Mouse (Mus musculus): ENCODE data around the gene Vps26c.

Gene Vps26c

DNA sequence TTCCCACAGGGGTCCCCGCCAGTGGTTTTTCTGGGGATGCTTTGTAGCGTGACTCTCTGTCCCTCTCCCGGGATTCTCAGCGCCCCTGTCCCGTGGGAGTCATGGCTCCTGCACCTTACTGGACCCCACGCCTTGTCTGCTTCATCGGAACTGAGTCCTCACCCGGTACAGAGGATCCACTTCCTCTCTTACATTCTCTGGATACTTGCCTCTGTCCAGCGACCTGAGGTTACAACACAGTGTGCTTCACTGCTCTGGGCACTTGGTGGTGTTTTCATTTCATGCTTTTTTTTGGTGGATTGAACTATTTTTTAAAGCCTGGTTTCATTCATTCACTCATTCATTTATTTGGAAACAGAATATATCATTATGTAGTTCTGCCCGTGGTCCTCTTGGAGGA lies 23.2 kb upstream of the Vps26c start:
- no peak for DNase-seq (ENCODE audit: low read depth, low spot score)

- DNase-seq (ENCODE audit: low read depth, low spot score) = no peak
Measured at GRCm38 (mm10) chr16:94545781-94546562, 19.3 kb upstream of the Vps26c start.

DNA sequence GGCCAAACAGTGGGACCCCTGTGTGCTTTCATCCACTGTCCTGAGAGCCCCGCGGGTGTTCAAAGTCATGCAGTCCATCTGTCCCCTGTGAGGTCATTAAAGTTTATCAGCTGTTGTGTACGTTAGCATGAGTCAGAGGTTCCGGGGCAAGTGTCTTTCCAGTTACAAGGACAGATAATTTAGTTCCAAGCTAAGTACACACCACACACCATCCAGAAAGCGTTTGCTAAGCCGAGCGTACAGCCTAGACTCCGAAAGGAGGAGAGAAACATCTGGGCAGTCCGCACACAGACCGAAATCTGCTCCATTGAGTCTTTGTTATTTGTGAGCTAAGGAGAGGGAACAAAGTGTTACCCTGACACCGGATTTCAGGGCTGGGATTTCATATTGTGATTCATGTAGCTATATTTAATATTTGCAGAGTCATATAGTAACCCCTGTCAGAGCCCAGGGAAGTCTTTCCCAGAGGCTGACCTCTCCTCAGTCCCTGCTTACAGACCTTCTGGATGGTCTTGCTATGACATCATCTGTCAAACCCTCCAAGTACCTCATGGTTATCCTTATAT lies 18.0 kb upstream of the Vps26c start:
- DNase-seq (ENCODE audit: low read depth, low spot score) = no peak

- peak; percentile 91 for DNase-seq (ENCODE audit: low read depth, low spot score)
Measured at GRCm38 (mm10) chr16:94542898-94543297, 16.3 kb upstream of the Vps26c start.

DNA sequence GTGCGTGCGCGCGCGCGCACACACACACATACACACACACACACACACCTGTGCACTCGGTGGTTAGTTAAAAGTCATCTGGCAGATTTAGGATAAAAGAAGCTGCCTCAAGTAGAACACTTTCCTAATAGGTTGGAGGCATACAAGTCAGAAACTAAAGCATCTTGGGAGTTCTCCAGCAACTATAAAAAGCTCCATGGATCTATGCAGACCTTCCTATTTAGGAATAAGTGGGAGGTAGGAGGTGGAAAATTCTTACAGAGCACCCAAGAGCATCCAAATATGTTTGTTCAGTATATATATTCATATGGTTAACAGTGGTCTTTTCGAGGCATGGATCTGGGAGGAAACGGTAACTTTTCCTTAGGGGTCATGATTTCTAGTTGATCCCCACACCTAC lies 13.5 kb upstream of the Vps26c start:
- DNase-seq (ENCODE audit: low read depth, low spot score) = no peak

GRCm38 (mm10) chr16:94537159-94537527 lies 10.5 kb upstream of the Vps26c start:
- peak; percentile 79 for DNase-seq (ENCODE audit: low read depth, low spot score)

GRCm38 (mm10) chr16:94536417-94537158 lies 10.0 kb upstream of the Vps26c start:
- DNase-seq (ENCODE audit: low read depth, low spot score) = no peak

DNA sequence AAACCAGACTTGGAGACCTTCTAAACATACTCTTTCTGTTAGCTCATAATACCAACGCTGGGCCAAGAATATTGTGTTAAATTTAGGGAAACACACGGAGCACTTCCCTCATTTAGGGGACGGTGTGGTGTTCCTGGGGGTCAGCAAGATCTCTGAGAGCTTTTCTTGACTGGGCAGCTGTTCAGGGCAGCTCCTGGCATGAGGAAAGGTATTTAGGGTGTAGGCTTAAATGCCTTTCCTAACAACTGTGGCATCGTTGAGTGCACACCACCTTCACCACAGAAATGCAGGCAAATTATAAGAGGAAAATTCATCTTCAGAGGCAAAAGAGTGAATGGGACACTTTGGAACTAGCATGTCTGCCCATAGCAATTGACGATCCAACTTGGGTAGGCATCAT lies 9.1 kb upstream of the Vps26c start:
- DNase-seq (ENCODE audit: low read depth, low spot score) = no peak

DNA sequence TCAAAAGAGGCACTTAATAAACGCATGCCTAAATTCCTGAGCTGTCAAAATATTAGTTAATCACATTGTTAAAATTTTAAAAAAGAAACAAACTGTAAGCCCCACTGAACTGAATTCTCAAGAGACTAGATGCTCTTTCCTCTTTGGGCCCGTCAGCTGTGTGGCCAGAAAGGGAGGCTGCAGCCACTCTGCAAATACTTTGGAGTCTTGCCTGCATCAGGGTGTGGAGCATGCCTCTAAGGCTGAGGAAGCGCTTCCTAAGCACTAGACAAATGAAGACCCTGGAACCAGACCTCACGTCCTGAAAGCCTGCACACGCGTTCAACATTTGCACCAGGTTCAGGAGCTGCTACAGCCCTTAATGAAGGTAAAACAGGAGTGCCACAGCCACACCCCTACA lies 7.0 kb upstream of the Vps26c start:
- DNase-seq (ENCODE audit: low read depth, low spot score) = no peak

DNA sequence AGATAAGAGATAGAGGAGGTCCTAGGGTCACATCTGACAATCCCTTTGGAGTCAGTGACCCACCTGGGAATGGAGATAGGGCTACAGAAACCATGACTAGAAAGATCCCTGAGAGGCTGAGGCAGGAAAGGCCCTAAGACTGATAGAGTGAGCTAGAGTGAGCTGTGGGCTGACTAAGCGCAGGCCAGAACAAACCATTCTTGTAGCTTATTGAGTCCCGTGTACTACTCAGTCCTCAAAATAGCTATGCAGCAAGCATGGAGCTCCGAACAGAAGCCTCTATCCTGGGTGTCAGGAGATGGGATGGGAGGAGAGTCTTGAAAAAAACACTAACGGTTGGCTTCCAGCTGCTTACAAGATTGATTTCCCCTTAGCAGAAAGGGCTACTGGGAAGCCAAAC lies 4.6 kb upstream of the Vps26c start:
- DNase-seq (ENCODE audit: low read depth, low spot score) = no peak

- no peak for DNase-seq (ENCODE audit: low read depth, low spot score)
Measured at GRCm38 (mm10) chr16:94527546-94527945, 916 bp upstream of the Vps26c start.

- no peak for DNase-seq (ENCODE audit: low read depth, low spot score)
Measured at GRCm38 (mm10) chr16:94527152-94527534, 513 bp upstream of the Vps26c start.

DNA sequence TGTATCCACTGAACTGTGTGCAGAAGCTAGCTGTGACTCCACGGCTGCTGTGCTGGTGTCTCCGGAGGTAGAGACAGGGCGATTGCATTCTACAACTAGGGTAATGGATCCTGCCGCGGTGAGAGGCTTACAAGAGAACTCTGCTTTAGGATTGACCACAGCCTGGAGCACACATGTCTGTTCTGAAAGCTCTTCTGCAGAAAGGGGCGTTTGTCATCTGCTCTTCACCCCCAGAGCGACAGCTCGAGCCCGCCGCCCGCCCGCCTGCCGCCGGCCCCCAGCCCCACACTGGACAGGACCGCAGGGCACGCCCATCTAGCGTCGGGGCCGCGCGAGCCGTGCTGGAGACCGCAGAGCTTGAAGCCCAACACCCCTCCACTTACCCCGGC lies 681 bp downstream of the Vps26c start:
- no peak for DNase-seq (ENCODE audit: low read depth, low spot score)

DNA sequence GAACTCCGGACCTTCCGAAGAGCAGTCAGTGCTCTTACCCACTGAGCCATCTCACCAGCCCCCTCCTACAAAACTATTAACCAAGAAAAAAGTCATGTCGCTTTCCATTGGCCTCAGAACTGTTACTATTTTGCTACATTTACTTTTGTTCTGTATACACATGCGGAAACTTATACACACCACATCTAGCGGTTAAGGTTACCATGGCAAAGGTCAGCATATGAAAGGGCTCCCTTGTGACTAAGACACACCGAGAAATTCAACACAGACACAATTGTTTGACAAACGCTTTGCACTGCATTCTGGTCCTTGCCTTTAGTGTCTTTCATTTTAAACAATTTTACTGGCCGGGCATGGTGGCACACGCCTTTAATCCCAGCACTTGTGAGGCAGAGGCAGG lies 1.9 kb downstream of the Vps26c start:
- no peak for DNase-seq (ENCODE audit: low read depth, low spot score)

DNA sequence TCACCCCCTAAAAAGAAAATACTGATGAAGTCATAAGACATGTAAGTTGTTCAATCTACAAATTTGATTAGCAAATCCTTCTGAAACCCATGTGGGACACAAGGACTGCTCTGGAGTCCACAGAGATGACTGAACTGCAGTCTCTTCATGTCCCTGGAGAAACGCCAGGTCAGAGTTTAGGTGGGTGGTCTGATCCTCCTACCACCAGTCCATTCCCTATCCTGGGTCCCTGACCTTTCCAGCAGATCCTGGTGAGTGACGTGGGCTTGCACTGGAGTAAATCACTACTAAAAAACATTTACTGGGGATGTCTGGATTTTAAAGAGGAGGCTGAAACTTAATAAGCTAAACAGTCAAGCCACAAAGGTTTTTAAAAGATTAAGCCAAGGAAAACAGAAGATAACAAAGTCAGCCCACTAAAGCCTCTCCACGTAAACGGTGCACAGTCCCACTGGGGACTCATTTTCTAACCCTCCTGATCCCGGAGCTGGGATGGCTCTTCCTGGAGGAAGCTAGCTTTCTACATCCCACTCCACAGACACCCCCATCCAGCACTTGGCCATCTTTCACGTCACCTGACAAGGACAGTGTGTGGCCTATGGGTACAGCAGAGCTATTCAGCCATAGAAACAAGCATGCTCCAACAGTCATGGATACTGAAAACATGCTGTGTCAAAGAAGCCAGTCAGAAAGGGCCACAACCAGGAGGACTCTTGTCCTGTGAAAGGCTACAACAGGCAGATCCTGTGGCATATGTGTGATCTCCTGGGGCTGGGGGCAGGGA lies 2.8 kb downstream of the Vps26c start:
- no peak for DNase-seq (ENCODE audit: low read depth, low spot score)

DNA sequence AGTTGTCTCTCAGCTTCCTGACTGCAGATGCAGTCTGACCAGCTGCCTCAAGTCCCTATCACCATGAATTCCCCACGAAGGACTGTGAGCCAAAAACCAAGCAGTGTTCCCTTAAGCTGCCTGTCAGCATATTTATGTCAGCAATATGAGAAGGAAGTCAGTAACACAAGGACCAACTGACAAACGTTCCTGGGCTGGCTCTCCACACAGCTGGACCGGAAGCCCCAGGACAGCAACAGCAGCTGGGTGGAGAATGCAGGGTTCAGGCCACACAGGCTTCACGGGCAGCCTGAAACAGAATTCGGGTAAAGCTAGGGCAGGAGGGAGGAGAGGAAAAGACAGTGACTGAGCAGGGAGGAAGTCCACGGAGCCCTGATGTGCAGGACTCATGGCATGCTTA lies 7.6 kb downstream of the Vps26c start:
- no peak for DNase-seq (ENCODE audit: low read depth, low spot score)

DNA sequence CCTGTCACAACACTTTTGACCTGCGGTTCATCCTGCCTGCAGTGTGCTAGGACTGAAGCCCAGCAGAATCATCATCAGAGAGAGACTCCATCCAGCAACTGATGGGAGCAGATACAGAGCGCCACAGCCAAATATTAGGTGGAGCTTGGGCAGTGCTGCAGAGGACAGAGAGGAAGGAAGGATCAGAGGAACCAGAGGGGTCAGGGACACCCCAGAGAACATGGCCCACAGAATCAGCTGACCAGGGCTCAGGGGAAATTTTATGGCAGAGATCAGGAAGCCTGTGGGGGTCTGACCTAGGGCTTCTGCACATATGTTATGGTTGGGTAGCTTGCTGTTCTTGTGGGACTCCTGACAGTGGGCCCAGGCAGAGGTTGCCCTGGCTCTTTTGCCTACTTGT lies 9.0 kb downstream of the Vps26c start:
- DNase-seq (ENCODE audit: low read depth, low spot score) = no peak

- DNase-seq (ENCODE audit: low read depth, low spot score) = no peak
Measured at GRCm38 (mm10) chr16:94509983-94510382, 16.6 kb downstream of the Vps26c start.

DNA sequence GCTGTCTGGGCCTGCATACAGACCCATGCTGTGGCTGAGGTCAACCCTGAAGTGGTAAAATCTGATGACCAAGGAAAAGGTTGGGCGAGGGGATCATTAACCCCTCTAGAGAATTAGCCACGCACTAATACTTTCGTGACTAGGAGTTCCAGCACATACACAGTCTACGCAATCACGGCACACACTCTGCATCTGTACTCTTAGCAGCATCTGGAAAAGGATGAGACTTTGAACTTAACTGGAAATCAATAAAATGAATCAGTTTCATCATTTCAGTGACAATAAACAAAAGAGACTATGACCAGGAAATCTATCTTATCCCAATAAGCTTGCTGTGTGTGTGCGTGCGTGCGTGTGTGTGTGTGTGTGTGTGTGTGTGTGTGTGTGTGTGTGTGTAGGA lies 17.9 kb downstream of the Vps26c start:
- DNase-seq (ENCODE audit: low read depth, low spot score) = no peak

DNA sequence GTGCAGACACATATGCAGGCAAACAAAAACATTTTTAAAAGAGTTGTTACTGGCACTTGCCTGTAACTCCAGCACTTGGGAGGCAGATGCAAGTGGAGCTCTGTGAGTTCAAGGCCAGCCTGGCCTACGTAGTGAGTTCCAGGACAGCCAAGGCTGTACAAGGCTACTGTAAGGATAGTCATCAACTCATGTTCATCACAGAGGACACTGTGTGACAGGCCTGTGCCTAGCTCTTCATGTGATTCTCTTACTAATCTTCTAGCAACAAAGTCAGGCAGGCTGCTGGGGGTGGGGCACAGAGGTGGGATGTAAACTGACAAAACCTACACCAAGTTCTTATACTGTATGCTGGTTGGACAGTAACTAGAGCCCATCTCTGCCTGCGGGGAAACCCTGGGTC lies 19.6 kb downstream of the Vps26c start:
- no peak for DNase-seq (ENCODE audit: low read depth, low spot score)

DNA sequence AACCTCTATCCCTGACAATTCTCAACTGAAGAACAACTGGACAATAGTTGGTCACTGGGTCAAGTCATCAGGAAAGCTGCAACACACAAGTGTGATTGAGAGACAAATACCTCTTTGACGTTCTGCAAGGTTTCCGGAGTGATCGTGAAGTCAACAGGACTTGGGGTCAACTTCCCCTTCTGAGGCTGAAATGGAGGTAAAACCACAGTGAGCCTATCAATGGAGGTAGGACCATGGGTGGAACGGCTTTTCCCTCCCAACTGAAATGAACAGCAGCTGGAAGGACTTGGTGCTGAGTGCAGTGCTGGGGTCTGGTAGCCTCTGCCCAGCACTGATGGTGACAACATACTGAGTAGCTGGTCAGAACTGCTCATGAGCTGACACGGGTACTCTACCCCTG lies 22.4 kb downstream of the Vps26c start:
- DNase-seq (ENCODE audit: low read depth, low spot score) = no peak

DNA sequence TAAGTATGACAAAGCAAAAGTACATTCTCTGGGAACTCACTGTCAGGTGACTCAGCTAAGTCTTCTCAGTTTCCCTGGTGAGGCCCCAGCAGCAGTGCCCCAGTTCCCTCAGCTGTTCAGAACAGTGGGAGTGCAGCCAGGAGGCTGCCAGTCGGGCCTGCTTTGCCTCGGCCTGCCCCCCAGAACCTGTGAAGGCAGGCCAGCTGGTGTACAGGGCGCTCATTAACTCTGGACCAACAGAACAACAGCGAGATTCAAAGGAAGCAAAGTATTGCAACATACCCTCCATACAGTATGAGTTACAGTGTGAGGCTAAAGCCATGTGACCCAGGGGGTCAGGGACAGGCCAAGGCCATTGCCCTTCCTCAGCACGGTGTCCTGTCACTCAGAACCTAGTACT lies 28.7 kb downstream of the Vps26c start:
- no peak for DNase-seq (ENCODE audit: low read depth, low spot score)
